Mouse (Mus musculus): Measurements from ENCODE around the gene Usp8. TPM values are rescaled to one million over a fixed set of nuclear protein-coding genes. Genes with fewer than 3 reads are reported as not detected.

Usp8 gene
- 39.0 and 39.2 TPM in 2 replicates for polyA plus RNA-seq (2012; rRNA removed)

GRCm38 (mm10) chr2:126706759-126707437, at the start of gene Usp8:
Usp8 (plus strand) TSS chr2:126707328.
- peak within 1 kb of the TSS; percentile 73 for H3K4me3 ChIP-seq (ENCODE audit: insufficient read depth, low read length)
- no peak for TF ChIP-seq CTCF (IDR thresholded peaks at IDR 0.05; ENCODE audit: extremely low read depth, insufficient read depth, low read length)
- peak; percentile 99 for TF ChIP-seq POLR2A (IDR thresholded peaks at IDR 0.05; ENCODE audit: extremely low read depth, insufficient read depth, low read length)
- no peak within 1 kb of the TSS for H3K27ac ChIP-seq (ENCODE audit: insufficient read depth, low read length)
- H3K4me1 ChIP-seq (ENCODE audit: control insufficient read depth, insufficient read depth, low read length): peaks cover 1% of the 10 kb centered on the region; the same call in 1 of the 2 replicates

DNA sequence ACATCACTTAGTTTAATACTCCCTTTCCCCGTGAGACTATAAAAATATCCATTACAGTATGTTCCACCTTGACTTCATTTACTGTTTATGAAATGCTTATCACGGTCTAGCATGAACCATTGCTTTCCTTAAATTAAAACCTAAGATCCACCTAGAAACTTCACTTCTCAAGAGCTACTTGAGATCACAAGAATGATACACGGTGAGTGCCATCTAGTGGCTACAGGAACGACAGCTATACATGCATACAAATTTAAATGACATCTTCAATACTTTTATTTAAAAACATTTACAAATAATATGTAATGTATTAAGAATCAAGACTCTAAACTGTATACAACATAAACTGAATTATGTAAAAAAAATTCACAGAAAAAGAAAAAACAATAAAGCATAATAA, 43.6 kb upstream of the Usp8 start:
- Histone ChIP-seq H3K4me3 (ENCODE audit: insufficient read depth, low read length) (no peak overlapping the region), H3K4me1 (ENCODE audit: control insufficient read depth, insufficient read depth, low read length) (no peaks in the 10 kb centered on the region), H3K27ac (ENCODE audit: insufficient read depth, low read length) (no peak overlapping the region)
- peak; percentile 12; the same call in 1 of the 2 replicates for TF ChIP-seq CTCF (IDR thresholded peaks at IDR 0.05; ENCODE audit: extremely low read depth, insufficient read depth, low read length)
- no peak for TF ChIP-seq POLR2A (IDR thresholded peaks at IDR 0.05; ENCODE audit: extremely low read depth, insufficient read depth, low read length)

- H3K27ac ChIP-seq (ENCODE audit: insufficient read depth, low read length): no peak overlapping the region
- no peak overlapping the region for H3K4me3 ChIP-seq (ENCODE audit: insufficient read depth, low read length)
- no peaks in the 10 kb centered on the region for H3K4me1 ChIP-seq (ENCODE audit: control insufficient read depth, insufficient read depth, low read length)
- TF ChIP-seq CTCF (IDR thresholded peaks at IDR 0.05; ENCODE audit: extremely low read depth, insufficient read depth, low read length) (no peak), POLR2A (IDR thresholded peaks at IDR 0.05; ENCODE audit: extremely low read depth, insufficient read depth, low read length) (no peak)
Observed at GRCm38 (mm10) chr2:126665984-126666383, 41.1 kb upstream of the Usp8 start.

DNA sequence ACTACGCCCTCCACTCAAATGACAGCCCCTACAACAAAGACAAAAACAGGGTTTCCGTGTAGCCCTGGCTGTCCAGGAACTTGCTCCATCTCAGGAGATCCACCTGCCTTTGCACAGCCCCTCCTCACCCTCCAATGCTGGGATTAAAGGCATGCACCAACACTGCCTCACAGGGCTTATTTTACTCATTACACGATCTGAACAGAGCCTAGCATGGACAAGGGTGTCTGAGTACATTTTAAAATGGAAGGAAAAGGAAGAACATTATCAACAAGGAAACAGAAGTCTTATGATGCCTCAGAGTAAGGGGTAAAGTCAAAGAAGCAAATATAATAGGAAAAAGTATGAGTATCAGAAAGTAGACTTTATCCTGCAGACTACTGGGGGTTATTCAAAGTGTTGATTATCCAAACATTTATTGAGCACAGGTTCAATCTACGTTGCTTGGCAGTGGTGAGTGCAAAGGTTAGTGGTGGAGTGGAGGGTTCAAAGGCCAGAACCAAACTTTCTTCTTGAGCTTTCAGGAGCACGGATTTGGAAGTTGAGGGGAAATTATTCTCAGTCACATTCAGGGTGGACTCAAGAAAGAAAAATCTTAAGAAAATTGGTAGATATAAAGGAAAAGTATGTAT, 38.4 kb upstream of the Usp8 start:
- H3K4me3 ChIP-seq (ENCODE audit: insufficient read depth, low read length): no peak overlapping the region
- TF ChIP-seq POLR2A (IDR thresholded peaks at IDR 0.05; ENCODE audit: extremely low read depth, insufficient read depth, low read length): no peak
- TF ChIP-seq CTCF (IDR thresholded peaks at IDR 0.05; ENCODE audit: extremely low read depth, insufficient read depth, low read length): no peak
- H3K27ac ChIP-seq (ENCODE audit: insufficient read depth, low read length): no peak overlapping the region
- H3K4me1 ChIP-seq (ENCODE audit: control insufficient read depth, insufficient read depth, low read length): peaks cover 3% of the 10 kb centered on the region; the same call in 1 of the 2 replicates

- Histone ChIP-seq H3K4me3 (ENCODE audit: insufficient read depth, low read length) (peak overlapping the region; percentile 69; the same call in 1 of the 2 replicates), H3K4me1 (ENCODE audit: control insufficient read depth, insufficient read depth, low read length) (peaks cover 3% of the 10 kb centered on the region; the same call in 1 of the 2 replicates), H3K27ac (ENCODE audit: insufficient read depth, low read length) (no peak overlapping the region)
- no peak for TF ChIP-seq CTCF (IDR thresholded peaks at IDR 0.05; ENCODE audit: extremely low read depth, insufficient read depth, low read length)
- TF ChIP-seq POLR2A (IDR thresholded peaks at IDR 0.05; ENCODE audit: extremely low read depth, insufficient read depth, low read length): no peak
Observed at GRCm38 (mm10) chr2:126673317-126674242, 33.5 kb upstream of the Usp8 start.

GRCm38 (mm10) chr2:126674441-126675168, 32.5 kb upstream of the Usp8 start:
- H3K4me1 ChIP-seq (ENCODE audit: control insufficient read depth, insufficient read depth, low read length): peaks cover 3% of the 10 kb centered on the region; the same call in 1 of the 2 replicates
- no peak for TF ChIP-seq CTCF (IDR thresholded peaks at IDR 0.05; ENCODE audit: extremely low read depth, insufficient read depth, low read length)
- peak; percentile 31; the same call in 1 of the 2 replicates for TF ChIP-seq POLR2A (IDR thresholded peaks at IDR 0.05; ENCODE audit: extremely low read depth, insufficient read depth, low read length)
- H3K4me3 ChIP-seq (ENCODE audit: insufficient read depth, low read length): peak overlapping the region; percentile 69
- peak overlapping the region; percentile 100 for H3K27ac ChIP-seq (ENCODE audit: insufficient read depth, low read length)

GRCm38 (mm10) chr2:126675169-126676121, 31.7 kb upstream of the Usp8 start:
- H3K4me3 ChIP-seq (ENCODE audit: insufficient read depth, low read length): peak overlapping the region; percentile 69
- H3K27ac ChIP-seq (ENCODE audit: insufficient read depth, low read length): peak overlapping the region; percentile 100
- H3K4me1 ChIP-seq (ENCODE audit: control insufficient read depth, insufficient read depth, low read length): peaks cover 3% of the 10 kb centered on the region; the same call in 1 of the 2 replicates
- TF ChIP-seq POLR2A (IDR thresholded peaks at IDR 0.05; ENCODE audit: extremely low read depth, insufficient read depth, low read length) (peak; percentile 71), CTCF (IDR thresholded peaks at IDR 0.05; ENCODE audit: extremely low read depth, insufficient read depth, low read length) (no peak)

DNA sequence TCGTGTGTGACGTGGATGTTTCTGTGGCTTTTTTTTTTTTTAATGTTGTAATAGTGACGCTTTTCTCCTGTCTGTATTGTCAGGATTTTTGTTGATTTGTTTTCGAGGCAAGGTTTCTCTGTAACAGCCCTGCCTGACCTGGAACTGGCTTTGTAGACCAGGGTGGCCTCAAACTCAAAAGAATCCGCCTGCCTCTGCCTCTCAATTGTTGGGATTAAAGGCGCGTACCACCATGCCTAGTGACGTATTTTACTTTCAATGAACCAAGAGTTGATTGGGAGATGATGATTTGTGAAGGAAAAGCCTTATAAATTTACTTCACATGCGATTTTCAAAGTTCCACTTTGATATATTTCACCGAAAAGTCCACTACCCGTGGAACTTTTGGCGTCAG, 31.0 kb upstream of the Usp8 start, which contains the start of gene Gabpb1:
Gene Gabpb1 (minus strand): TSS at position 216 of the 394 bp plus-strand sequence.
- H3K4me1 ChIP-seq (ENCODE audit: control insufficient read depth, insufficient read depth, low read length): peaks cover 3% of the 10 kb centered on the region; the same call in 1 of the 2 replicates
- TF ChIP-seq CTCF (IDR thresholded peaks at IDR 0.05; ENCODE audit: extremely low read depth, insufficient read depth, low read length): no peak
- no peak for TF ChIP-seq POLR2A (IDR thresholded peaks at IDR 0.05; ENCODE audit: extremely low read depth, insufficient read depth, low read length)
- peak within 1 kb of the TSS; percentile 69 for H3K4me3 ChIP-seq (ENCODE audit: insufficient read depth, low read length)
- H3K27ac ChIP-seq (ENCODE audit: insufficient read depth, low read length): peak within 1 kb of the TSS; percentile 100
